Mouse (Mus musculus): Measurements from ENCODE around the gene Tesc.

GRCm38 (mm10) chr5:118076721-118077592 is 49.4 kb downstream of the Tesc start:
- TF ChIP-seq POLR2A (IDR thresholded peaks at IDR 0.05; ENCODE audit: low read depth, low read length), result no peak
- TF ChIP-seq CTCF (IDR thresholded peaks at IDR 0.05; ENCODE audit: extremely low read depth, insufficient read depth, insufficient read length, insufficient replicate concordance), result no peak

All from spleen, adult 2 months (tissue).